Mouse (Mus musculus): ENCODE results near the gene Prdm16.

GRCm38 (mm10) chr4:154313622-154313967 is 323.1 kb downstream of the Prdm16 start:
- TF ChIP-seq CTCF (IDR thresholded peaks at IDR 0.05; ENCODE audit: control insufficient read depth, insufficient read depth, insufficient read length) (no peak), FOSL1 (IDR thresholded peaks at IDR 0.05; ENCODE audit: insufficient read depth, low read length, poor library complexity, severe bottlenecking) (no peak), CEBPB (IDR thresholded peaks at IDR 0.05; ENCODE audit: low read depth) (no peak), MYOG (IDR thresholded peaks at IDR 0.05; ENCODE audit: control insufficient read depth, extremely low read depth, insufficient read length) (no peak), MAX (IDR thresholded peaks at IDR 0.05) (no peak), USF1 (IDR thresholded peaks at IDR 0.05; ENCODE audit: low read depth) (no peak), MYOD1 (IDR thresholded peaks at IDR 0.05; ENCODE audit: control insufficient read depth, insufficient read length, low read depth) (no peak)

Measured in C2C12 (cell line).